Mouse (Mus musculus): ENCODE data around the gene Zdhhc3.

GRCm38 (mm10) chr9:123021636-123022379 lies 91.2 kb downstream of the Zdhhc3 start:
- TF ChIP-seq EP300 (IDR thresholded peaks at IDR 0.05; ENCODE audit: low read depth), result no peak
- no peak; the same call in 1 of the 2 replicates for TF ChIP-seq CTCF (IDR thresholded peaks at IDR 0.05; ENCODE audit: low read depth)

All from heart, postnatal 0 days (tissue).